Mouse (Mus musculus) liver, adult (tissue): Measurements from ENCODE around the gene Ptges2.

Experiments used
- GATA4 ChIP-seq: IDR thresholded peaks from 2 replicates; pipeline ENCODE4 v1.6.1; 2014; ENCODE audit warnings: mild to moderate bottlenecking, low read length; ENCODE audit not compliant: insufficient replicate concordance

Ptges2 gene

DNA sequence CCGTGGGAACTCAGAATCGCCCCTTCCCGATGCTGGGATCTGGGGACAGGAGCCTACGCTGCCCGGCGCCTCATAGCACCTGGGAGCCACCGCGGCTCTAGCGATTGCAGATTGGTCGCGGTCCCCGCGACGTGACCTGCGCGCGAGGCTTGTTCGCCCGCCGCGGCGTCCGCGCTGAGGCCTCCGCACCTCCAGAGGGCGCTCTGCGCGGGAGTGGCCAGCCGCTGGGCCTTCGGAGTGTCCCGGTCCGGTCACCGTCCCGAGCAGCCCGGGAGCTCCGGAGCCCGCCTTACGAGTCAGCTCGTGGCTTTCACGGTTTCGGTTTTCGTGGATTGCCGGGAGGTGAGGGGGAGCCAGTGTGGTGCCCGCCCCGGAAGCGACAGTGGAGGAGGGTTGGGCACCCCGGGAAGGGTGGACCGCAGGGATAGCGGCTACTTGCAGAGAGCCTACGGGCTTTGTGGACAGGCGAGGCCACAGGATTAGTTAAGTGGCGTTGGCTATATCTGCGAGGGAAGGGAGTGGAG, 32.8 kb upstream of the Ptges2 start:
- TF ChIP-seq GATA4 = 0 out of 2 replicates have a peak, but pooled peaks have one; percentile 14

- TF ChIP-seq GATA4 = no peak; the same call in 1 of the 2 replicates
These were observed 32.2 kb upstream of the Ptges2 start for GRCm38 (mm10) chr2:32363376-32364106.

- TF ChIP-seq GATA4 = no peak
These were observed 31.6 kb upstream of the Ptges2 start for GRCm38 (mm10) chr2:32364121-32364520.

DNA sequence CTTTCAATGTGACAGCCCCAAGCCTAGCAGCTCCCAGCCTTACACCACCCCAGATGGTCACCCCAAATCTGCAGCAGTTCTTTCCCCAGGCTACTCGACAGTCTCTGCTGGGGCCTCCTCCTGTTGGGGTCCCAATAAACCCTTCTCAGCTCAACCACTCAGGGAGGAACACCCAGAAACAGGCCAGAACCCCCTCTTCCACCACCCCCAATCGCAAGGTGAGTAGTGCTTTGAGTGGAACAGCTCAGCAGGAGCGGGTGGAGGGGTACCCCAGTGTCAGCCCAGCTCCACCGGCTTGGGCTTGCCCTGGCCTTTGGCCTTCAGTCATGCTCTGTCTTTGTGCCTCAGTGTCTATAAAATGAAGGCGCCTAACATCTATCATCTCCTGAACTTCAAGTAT, 28.4 kb upstream of the Ptges2 start:
- TF ChIP-seq GATA4 = no peak

DNA sequence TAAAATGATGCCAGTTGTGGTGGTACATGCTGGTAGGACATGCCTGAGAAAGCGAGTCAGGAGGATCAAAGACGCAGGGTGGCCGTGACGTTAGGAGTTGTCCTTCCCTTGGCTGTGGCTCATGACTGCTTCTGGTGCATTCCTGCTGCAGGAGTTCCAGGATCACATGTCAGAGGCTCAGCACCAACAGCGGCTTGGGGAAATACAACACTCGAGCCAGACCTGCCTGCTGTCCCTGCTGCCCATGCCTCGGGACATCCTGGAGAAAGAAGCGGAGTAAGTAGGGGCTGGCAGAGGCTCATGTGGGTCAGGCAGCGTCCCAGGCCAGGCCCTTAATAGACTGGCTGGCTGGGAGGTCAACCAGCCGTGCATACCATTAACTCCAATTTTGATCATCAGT, 21.5 kb upstream of the Ptges2 start:
- TF ChIP-seq GATA4 = no peak

DNA sequence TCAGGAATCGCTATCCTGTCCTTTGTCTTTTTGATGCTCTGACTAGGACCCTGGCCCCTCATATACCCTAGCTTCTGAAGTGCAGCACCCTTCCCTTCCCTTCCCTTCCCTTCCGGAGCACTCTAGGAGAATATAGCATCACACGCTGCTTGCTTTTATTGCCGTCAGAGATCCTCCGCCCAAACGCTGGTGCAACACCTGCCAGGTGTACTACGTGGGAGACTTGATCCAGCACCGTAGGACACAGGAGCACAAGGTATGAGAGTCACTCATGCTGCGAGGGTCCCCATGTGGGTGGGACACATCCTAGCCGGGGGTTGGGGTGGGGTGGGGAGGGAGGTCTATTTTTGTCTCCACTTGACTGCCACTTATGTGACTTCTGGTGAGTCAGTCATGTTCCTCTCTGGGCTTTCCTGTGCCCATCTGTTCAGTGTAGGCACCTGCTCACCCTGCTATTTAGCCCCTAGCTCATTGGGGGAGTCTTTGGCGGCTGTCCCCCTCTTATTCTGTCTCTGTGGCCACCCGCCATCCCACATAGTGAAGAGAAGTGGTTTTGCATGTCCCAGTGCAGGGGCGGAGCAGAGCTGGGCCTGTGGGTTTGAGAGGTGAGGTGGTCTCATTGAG, 20.3 kb upstream of the Ptges2 start:
- TF ChIP-seq GATA4 = no peak

DNA sequence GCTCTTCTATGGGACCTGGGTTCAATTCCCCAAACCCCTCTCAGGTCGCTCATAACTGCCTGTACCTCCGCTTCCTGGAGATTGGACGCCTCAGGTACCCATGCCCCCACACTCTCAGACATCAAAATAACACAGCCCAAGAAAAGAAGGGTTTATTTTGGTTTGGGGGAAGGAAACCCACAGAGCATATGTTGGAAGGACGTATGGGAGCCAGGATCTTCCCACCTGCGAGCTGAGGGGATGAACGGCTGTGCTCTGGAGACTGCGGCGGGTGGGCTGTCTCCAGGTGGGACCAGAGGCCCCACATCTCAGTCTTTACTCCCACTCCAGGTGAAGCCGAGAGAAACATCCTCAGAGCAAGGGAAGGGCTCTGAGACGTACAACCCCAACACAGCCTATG, 18.7 kb upstream of the Ptges2 start:
- TF ChIP-seq GATA4 = no peak

GRCm38 (mm10) chr2:32380001-32380500, 15.6 kb upstream of the Ptges2 start:
- TF ChIP-seq GATA4 = no peak

- no peak for TF ChIP-seq GATA4
These were observed 14.4 kb upstream of the Ptges2 start for GRCm38 (mm10) chr2:32381141-32381774.

GRCm38 (mm10) chr2:32381775-32382223, 13.9 kb upstream of the Ptges2 start, which contains the start of gene 1110008P14Rik:
Gene 1110008P14Rik (minus strand): TSS chr2:32381938.
- no peak for TF ChIP-seq GATA4

- TF ChIP-seq GATA4 = no peak
These were observed 13.0 kb upstream of the Ptges2 start for GRCm38 (mm10) chr2:32382689-32383088.

- no peak for TF ChIP-seq GATA4
These were observed 7.8 kb upstream of the Ptges2 start, which contains the start of gene Lcn2 for GRCm38 (mm10) chr2:32387706-32388490. Gene Lcn2 (minus strand): TSS chr2:32388252.

GRCm38 (mm10) chr2:32389157-32389556, 6.5 kb upstream of the Ptges2 start:
- no peak for TF ChIP-seq GATA4

DNA sequence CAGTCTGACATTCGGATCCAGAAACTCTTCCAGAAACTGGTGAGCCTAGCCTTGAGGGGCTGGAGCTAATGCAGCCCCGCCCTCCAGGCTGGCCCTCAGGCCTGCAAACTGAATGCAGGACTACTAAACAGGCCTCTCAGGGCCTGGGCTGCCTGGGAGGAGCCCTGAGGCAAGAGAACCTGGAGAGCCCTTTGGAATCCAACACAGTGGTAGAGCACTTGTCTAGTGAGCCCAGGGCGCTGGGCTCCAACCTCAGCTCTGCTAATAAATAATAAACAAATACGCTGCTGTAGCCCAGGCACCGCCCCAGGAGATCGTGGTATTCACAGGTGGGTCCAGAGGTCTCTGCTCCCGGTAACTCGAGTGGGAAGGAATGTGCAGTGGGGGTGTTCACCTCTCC, 4.8 kb upstream of the Ptges2 start:
- no peak for TF ChIP-seq GATA4

DNA sequence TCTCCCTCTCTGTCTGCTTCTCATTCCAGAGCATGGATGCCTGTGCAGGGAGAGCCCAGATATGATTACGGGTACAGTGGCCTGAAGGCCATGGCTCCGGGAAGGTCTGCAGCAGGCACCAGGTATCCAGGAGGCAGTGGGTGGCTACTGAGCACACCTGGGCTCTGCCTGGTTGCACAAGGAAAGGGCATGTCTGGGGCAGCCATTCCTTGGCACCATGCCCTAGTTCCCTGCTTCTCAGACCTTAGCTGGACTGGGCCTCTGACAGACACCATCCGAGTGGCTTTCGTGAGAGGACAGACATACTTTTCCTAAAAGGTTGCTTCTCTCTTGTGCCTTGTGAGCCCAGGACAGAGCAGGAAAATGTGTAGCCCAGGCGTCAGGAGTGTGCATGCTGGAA, 3.6 kb upstream of the Ptges2 start:
- TF ChIP-seq GATA4 = no peak
